Mouse (Mus musculus): ENCODE data around the gene Krtap26-1.

DNA sequence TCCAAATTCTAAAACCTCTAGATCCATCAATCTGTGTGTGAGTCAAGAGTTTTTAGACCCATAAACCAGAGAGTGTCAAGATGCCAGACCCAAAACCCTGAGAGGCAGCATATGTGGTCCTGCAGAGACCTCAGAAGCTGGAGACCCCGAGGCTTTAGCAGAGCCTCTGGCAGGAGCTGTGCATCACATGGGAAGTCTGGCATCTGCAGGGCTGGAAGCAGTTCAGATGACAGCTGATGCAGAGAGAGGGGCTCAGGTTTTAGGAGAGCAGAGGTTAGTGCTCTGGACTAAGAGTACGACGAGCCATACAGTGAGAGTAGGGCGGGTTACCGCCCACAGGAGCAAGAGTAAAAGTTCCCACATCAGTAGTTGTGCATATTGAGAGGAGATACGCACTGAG lies 31.5 kb upstream of the Krtap26-1 start:
- no peak for TF ChIP-seq CTCF (IDR thresholded peaks at IDR 0.05; ENCODE audit: low read depth)
- no peak for TF ChIP-seq EP300 (IDR thresholded peaks at IDR 0.05; ENCODE audit: low read depth)

Data from liver, embryonic 14.5 days (tissue).